Mouse (Mus musculus) hindbrain, embryonic 12.5 days (tissue): ENCODE results near the gene Aldob. TPM values are rescaled to one million over a fixed set of nuclear protein-coding genes. Genes with fewer than 3 reads are reported as not detected.

Experiments used
- ATAC-seq: fragments of 200-750 bp; cut with Nextera tagmentation; 2 replicates; pipeline ENCODE4 v1.8.0; 2017; ENCODE audit warnings: moderate TSS enrichment; ENCODE audit not compliant: low FRiP score
- H3K27ac ChIP-seq: fragments of 300-500 bp; sonication (generic); 2 replicates; pipeline ENCODE4 v1.5.1; 2016; ENCODE audit warnings: mild to moderate bottlenecking
- H3K27me3 ChIP-seq: fragments of 300-500 bp; sonication (generic); 2 replicates; pipeline ENCODE4 v1.6.1; 2016; ENCODE audit warnings: mild to moderate bottlenecking
- H3K36me3 ChIP-seq: fragments of 300-500 bp; sonication (generic); 2 replicates; pipeline ENCODE4 v1.6.1; 2016; ENCODE audit warnings: mild to moderate bottlenecking
- H3K4me1 ChIP-seq: fragments of 300-500 bp; sonication (generic); 2 replicates; pipeline ENCODE4 v1.6.1; 2016
- H3K4me2 ChIP-seq: fragments of 300-500 bp; sonication (generic); replicated peaks from 2 replicates; pipeline ENCODE4 v1.6.1; 2016; ENCODE audit warnings: mild to moderate bottlenecking
- H3K4me3 ChIP-seq: fragments of 300-500 bp; sonication (generic); 2 replicates; pipeline ENCODE4 v1.5.1; 2016; ENCODE audit warnings: mild to moderate bottlenecking
- H3K9ac ChIP-seq: fragments of 300-500 bp; sonication (generic); 2 replicates; pipeline ENCODE4 v1.6.1; 2016; ENCODE audit warnings: mild to moderate bottlenecking, moderate library complexity
- H3K9me3 ChIP-seq: fragments of 300-500 bp; sonication (generic); replicated peaks from 2 replicates; pipeline ENCODE4 v1.6.1; 2016; ENCODE audit warnings: mild to moderate bottlenecking
- WGBS: fragments of 180-500 bp; shearing (Covaris S2); methylation state at CpG from one replicate; pipeline ENCODE4 v1.1.7; 2016; 5-methylcytosine and 5-hydroxymethylcytosine counted together
- polyA plus RNA-seq: library from polyadenylated mRNA; unstranded; fragments of >200 nt; fragmentation: Nextera tagmentation; extraction: Ambion mirVana; gene quantifications from 2 replicates; pipeline ENCODE4 v1.2.1, GENCODE M21; 2016

Aldob gene
- 0.20 TPM in 1 of 2 replicates, not detected in the other for polyA plus RNA-seq

DNA sequence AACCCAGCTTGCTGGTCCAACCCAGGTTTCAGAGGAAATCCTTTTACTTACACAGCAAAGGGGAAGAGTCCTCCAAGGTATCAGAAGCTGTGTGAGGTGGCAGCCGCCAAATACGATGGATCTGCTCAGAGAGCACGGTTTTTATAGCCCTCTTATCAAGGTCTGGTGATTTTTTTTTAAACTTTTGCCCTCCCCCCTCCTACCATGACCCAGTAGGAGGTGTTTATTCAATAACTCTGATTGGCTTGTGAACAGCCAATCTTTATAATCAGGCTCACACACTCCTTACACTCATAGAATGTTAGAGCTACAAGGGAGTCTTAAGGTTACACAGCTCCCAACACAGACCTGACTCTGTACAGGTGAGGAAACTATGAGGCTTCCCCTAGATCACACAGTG is at the start of gene Aldob:
Gene Aldob (minus strand): TSS at position 164 of the 400 bp plus-strand sequence.
- H3K36me3 ChIP-seq, result no peaks in the 10 kb centered on the region

DNA sequence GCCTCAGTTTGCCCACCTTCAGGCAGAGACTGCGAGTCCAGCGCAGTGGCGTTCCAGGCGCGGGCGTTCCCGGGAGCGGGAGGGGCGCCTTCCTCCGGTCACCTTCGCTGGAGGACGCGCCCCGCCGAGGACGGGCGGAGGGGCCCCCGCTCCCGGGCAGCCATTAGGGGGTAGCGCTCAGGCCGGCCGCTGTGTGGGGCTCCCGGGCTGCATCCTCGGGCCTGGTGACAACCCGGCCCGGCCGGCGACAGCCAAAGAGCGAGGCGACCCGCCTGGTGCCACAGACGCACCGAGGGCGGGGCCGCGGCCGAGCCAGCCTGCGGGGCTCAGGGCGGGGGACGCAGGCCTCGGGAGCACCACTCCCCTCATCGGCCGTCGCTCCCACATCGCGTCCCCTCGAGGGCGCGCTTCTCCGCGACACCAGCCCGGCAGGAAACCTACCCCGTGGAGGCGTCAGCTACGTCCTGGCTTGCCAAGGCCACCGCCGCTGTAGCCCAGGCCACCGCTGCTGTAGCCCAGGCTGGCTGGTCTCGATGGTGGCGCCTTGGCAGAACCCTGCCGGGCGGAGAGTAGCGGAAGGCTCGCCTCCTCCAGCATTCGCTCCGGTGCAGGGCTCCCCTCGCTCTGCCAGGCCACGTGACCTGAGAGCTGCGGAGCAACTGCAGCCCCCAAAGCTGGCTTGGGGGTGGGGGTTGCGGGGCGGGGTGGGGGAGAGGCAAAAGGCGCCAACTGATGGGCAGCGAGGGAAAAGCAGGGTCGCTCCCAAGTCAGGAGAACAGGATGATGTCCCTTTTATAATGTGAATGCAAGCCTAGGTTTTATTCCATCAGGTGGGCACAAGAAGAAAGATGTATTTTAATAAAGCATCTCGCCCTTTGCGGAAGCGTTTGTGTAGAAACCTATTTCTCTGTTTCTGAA is 48.1 kb upstream of the Aldob start, which contains the start of gene Tmem246:
Gene Tmem246 (minus strand): TSS at position 694 of the 918 bp plus-strand sequence.
- Histone ChIP-seq H3K9me3 (no peaks in the 10 kb centered on the region), H3K36me3 (no peaks in the 10 kb centered on the region), H3K4me1 (no peaks in the 10 kb centered on the region), H3K27ac (peak within 1 kb of the TSS; percentile 88), H3K9ac (peak within 1 kb of the TSS; percentile 85), H3K4me2 (peak within 1 kb of the TSS; percentile 85), H3K27me3 (no peaks in the 10 kb centered on the region), H3K4me3 (peak within 1 kb of the TSS; percentile 84)
- WGBS, result under 1% methylated on average over 77 of the region's 77 CpGs
- peak; percentile 96 for ATAC-seq

More for the DNA sequence above, at the start of gene Aldob:
- Histone ChIP-seq H3K27me3 (no peaks in the 10 kb centered on the region), H3K4me1 (no peaks in the 10 kb centered on the region), H3K9me3 (no peaks in the 10 kb centered on the region), H3K4me2 (no peak within 1 kb of the TSS), H3K9ac (no peak within 1 kb of the TSS), H3K27ac (no peak within 1 kb of the TSS), H3K4me3 (no peak within 1 kb of the TSS)
- WGBS, result 87% methylated on average over 3 of the region's 3 CpGs
- no peak for ATAC-seq

- under 1% methylated on average over 20 of the region's 20 CpGs for WGBS
- Histone ChIP-seq H3K4me1 (no peaks in the 10 kb centered on the region), H3K4me2 (peak overlapping the region; percentile 85), H3K4me3 (peak overlapping the region; percentile 84), H3K27ac (peak overlapping the region; percentile 88), H3K9me3 (no peaks in the 10 kb centered on the region), H3K27me3 (no peaks in the 10 kb centered on the region), H3K9ac (peak overlapping the region; percentile 85), H3K36me3 (no peaks in the 10 kb centered on the region)
- ATAC-seq, result no peak
Measured at GRCm38 (mm10) chr4:49596846-49597182, 47.5 kb upstream of the Aldob start.

- ATAC-seq, result no peak
- Histone ChIP-seq H3K9ac (no peak overlapping the region), H3K4me2 (no peak overlapping the region), H3K27me3 (no peaks in the 10 kb centered on the region), H3K4me1 (no peaks in the 10 kb centered on the region), H3K4me3 (no peak overlapping the region), H3K36me3 (peaks cover 19% of the 10 kb centered on the region), H3K9me3 (no peaks in the 10 kb centered on the region), H3K27ac (no peak overlapping the region)
- 82% methylated on average over 2 of the region's 2 CpGs for WGBS
Measured at GRCm38 (mm10) chr4:49590152-49590551, 40.8 kb upstream of the Aldob start.

DNA sequence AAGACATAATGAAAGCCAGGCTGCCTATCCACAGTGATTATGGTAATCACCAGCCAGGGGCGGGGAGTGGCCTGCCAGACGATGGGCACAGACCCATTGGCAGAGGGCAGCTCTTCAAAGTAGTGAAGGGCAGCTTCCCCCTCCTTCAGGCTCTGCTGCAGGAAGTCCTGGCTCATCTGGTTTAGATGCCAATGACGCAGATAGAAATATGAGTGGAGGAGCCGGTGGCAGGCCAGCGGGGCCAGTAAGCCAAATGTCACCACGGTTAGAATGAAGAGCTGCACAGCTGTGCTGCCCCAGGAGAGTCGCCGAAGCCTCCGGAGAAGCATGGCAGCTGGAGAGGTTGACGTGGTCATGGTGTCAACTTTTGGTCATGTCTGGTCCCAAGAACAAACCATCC is 37.5 kb upstream of the Aldob start:
- H3K36me3 ChIP-seq, result peaks cover 20% of the 10 kb centered on the region
- H3K4me3 ChIP-seq, result no peak overlapping the region
- no peak overlapping the region for H3K27ac ChIP-seq
- ATAC-seq, result no peak
- no peak overlapping the region for H3K9ac ChIP-seq
- no peaks in the 10 kb centered on the region for H3K9me3 ChIP-seq
- no peaks in the 10 kb centered on the region for H3K27me3 ChIP-seq
- H3K4me2 ChIP-seq, result no peak overlapping the region
- 91% methylated on average over 10 of the region's 10 CpGs for WGBS
- no peaks in the 10 kb centered on the region for H3K4me1 ChIP-seq

GRCm38 (mm10) chr4:49585524-49586101 is 36.3 kb upstream of the Aldob start:
- Histone ChIP-seq H3K9me3 (no peaks in the 10 kb centered on the region), H3K36me3 (peaks cover 20% of the 10 kb centered on the region), H3K4me3 (no peak overlapping the region), H3K4me1 (no peaks in the 10 kb centered on the region), H3K27me3 (no peaks in the 10 kb centered on the region), H3K9ac (no peak overlapping the region), H3K4me2 (no peak overlapping the region), H3K27ac (no peak overlapping the region)
- WGBS, result 89% methylated on average over 7 of the region's 7 CpGs
- no peak for ATAC-seq

DNA sequence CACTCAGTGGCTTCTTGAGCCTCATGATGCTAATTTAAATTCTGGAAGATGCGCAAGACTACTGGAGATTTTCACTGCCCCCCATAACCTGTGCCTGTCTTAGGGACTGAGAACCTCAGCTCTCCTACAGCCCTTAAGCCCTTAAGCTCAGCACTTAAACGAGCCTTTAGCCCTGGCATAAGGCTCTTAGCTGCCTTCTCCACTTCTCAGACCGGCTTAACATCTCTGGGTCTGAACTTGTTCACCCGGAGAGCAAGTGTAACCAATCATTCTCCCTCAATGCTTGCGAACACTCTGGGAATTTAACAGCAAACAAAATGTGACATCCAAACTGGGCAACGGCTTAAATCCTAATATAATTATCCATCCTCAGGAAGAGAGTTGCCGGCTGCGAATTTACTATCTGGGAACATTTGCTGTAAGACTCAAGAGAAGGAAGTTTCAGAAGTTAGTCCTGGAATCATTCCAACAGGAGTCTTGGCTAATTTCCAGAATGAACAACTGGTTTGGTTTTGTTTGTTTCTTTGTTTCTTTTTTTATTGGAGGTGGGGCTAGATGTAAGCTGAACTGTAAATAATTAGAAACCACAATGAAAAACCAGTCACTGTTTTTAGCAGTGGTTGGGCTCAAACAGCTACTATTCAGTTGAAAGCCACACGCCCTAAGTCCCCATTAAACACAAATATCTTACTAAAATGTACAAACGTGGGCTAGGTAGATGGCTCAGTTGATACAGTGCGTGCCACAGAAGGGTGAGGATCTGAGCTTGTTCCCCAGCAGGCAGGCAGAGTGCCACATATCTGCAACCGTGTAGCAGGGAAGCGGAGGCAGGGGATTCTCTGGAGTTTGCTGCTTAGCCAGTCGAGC is 34.9 kb upstream of the Aldob start:
- Histone ChIP-seq H3K4me1 (no peaks in the 10 kb centered on the region), H3K9ac (no peak overlapping the region), H3K27me3 (no peaks in the 10 kb centered on the region), H3K27ac (no peak overlapping the region), H3K36me3 (peaks cover 20% of the 10 kb centered on the region), H3K4me3 (no peak overlapping the region), H3K4me2 (no peak overlapping the region), H3K9me3 (no peaks in the 10 kb centered on the region)
- 77% methylated on average over 14 of the region's 14 CpGs for WGBS
- ATAC-seq, result no peak

DNA sequence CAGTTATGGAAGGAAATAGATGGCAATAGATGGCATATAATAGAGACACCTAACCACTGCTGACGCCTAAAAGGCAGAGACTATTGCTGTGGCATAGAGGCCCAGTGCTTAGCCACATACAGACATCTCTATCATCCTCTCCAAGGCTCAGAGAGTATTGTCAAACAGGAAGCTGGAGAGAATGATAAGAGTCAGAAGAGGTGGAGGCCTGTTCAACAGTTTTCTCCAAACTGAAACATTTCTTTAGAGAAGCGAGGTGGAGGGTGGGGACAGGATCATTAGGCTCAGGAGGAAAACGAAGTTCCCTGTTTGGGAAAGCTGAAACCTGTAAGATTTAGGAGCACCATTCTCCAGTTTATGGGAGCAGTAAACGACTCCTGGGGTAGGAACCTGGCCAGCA is 31.9 kb upstream of the Aldob start:
- H3K27me3 ChIP-seq, result no peaks in the 10 kb centered on the region
- peaks cover 12% of the 10 kb centered on the region for H3K36me3 ChIP-seq
- no peaks in the 10 kb centered on the region for H3K4me1 ChIP-seq
- no peak overlapping the region for H3K27ac ChIP-seq
- no peak overlapping the region for H3K4me3 ChIP-seq
- no peaks in the 10 kb centered on the region for H3K9me3 ChIP-seq
- H3K4me2 ChIP-seq, result no peak overlapping the region
- ATAC-seq, result no peak
- WGBS, result 82% methylated on average over 4 of the region's 4 CpGs
- H3K9ac ChIP-seq, result no peak overlapping the region

- Histone ChIP-seq H3K4me2 (no peak overlapping the region), H3K4me3 (no peak overlapping the region), H3K27me3 (no peaks in the 10 kb centered on the region), H3K36me3 (no peaks in the 10 kb centered on the region), H3K9me3 (no peaks in the 10 kb centered on the region), H3K27ac (no peak overlapping the region), H3K9ac (no peak overlapping the region), H3K4me1 (no peaks in the 10 kb centered on the region)
- 94% methylated on average over 4 of the region's 4 CpGs for WGBS
- no peak for ATAC-seq
Measured at GRCm38 (mm10) chr4:49572194-49572593, 22.8 kb upstream of the Aldob start.

DNA sequence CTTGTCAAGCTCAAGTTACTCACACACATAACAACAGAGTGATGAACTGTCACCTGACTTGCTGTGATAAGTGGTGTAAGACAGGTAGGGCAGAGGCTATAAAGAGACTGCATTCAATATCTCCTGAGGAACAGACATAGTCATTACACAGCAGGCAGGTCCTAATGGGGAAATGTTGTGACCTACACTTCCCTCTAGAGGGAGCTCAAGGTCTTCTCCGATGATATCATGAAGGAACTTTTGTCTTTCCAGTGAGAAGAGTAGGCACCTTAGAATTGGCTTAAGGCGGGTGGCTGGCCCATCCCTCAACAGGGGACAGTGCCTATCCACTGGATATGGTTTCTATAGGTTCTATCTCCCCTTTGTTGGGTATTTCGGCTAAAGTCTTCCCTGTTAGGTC is 18.3 kb upstream of the Aldob start:
- Histone ChIP-seq H3K36me3 (no peaks in the 10 kb centered on the region), H3K27me3 (no peaks in the 10 kb centered on the region), H3K9me3 (no peaks in the 10 kb centered on the region), H3K27ac (no peak overlapping the region), H3K4me2 (no peak overlapping the region), H3K9ac (no peak overlapping the region), H3K4me1 (no peaks in the 10 kb centered on the region), H3K4me3 (no peak overlapping the region)
- WGBS, result 25% methylated on average over 3 of the region's 3 CpGs
- peak; percentile 68 for ATAC-seq

GRCm38 (mm10) chr4:49559915-49560772 is 10.8 kb upstream of the Aldob start:
- Histone ChIP-seq H3K36me3 (no peaks in the 10 kb centered on the region), H3K4me3 (no peak overlapping the region), H3K9ac (no peak overlapping the region), H3K4me2 (no peak overlapping the region), H3K9me3 (no peaks in the 10 kb centered on the region), H3K27me3 (no peaks in the 10 kb centered on the region), H3K4me1 (no peaks in the 10 kb centered on the region), H3K27ac (no peak overlapping the region)
- WGBS, result 76% methylated on average over 20 of the region's 20 CpGs
- 0 out of 2 replicates have a peak, but pooled peaks have one; percentile 43 for ATAC-seq
